Comparison of ENCODE assay signal across 8 mouse cellular contexts in genomic region chr9:41044626-41045025, GRCm38 (mm10). TPM values are rescaled to one million over a fixed set of nuclear protein-coding genes. Genes with fewer than 3 reads are reported as not detected.
A peak's percentile ranks its signal among the peaks of the same experiment; 100 is the strongest.
DNase-seq lines count a peak whose midpoint lies in the region; ATAC-seq and TF ChIP-seq lines count a peak whose summit lies in the region.

No protein-coding gene starts in this region.

- no peak overlapping the region for H3K4me3 ChIP-seq in E14TG2a.4 (replicated peaks; ENCODE audit: low read length)

- no peaks in the 10 kb centered on the region for H3K36me3 ChIP-seq in E14TG2a.4 (ENCODE audit: insufficient read depth, low read length)

- DNase-seq in adrenal gland, adult 18-20 months (ENCODE audit: low spot score in 2 of 2), result peak; percentile 82 to 84
- DNase-seq in embryo, embryonic 10 days (ENCODE audit: low spot score), result peak; percentile 75
- peak; percentile 81 to 97 for DNase-seq in layer of hippocampus, adult 18-20 months (ENCODE audit: low spot score in 2 of 2)
- peak; percentile 90 for DNase-seq in lung, postnatal 10 days
- peak; percentile 75 to 81 for DNase-seq in right cerebral cortex, postnatal 36 days (ENCODE audit: low spot score in 2 of 2)
- peak; percentile 60 to 84 for DNase-seq in urinary bladder, postnatal 4 days (ENCODE audit: low spot score in 2 of 2)

- peak; percentile 69; the same call in 1 of the 2 replicates for ATAC-seq in granulocyte monocyte progenitor cell, adult 5-6 weeks (replicated peaks; ENCODE audit: poor library complexity, severe bottlenecking)

- H3K4me1 ChIP-seq in E14TG2a.4 (replicated peaks; ENCODE audit: low read depth, low read length), result no peaks in the 10 kb centered on the region

- no peaks in the 10 kb centered on the region for H3K9me3 ChIP-seq in E14TG2a.4 (ENCODE audit: low read length)

- no peaks in the 10 kb centered on the region for H3K27me3 ChIP-seq in E14TG2a.4 (ENCODE audit: insufficient read depth, low read length)

- TF ChIP-seq CTCF in E14TG2a.4 (conservative IDR thresholded peaks at IDR 0.05; ENCODE audit: low read length), result peak; percentile 84

RNA-seq across cellular contexts. Expression of gene Crtam, which starts 40.2 kb away (rescaled TPM):
- total RNA-seq in adrenal gland, adult 18-20 months (2021), result under 1 TPM in 1 of 2 experiments, not detected in 1; 0.17 TPM
- not detected in 2 replicates for total RNA-seq in granulocyte monocyte progenitor cell, adult 5-6 weeks (2014; fragmentation: Nextera tagmentation)
- 0.10 TPM in 1 of 2 replicates, not detected in the other for total RNA-seq in granulocyte monocyte progenitor cell, adult 5-6 weeks (2017)
- under 1 TPM; 0.10 to 0.20 TPM for total RNA-seq in layer of hippocampus, adult 18-20 months (2021)
